Comparison of ENCODE assay signal across 17 mouse cellular contexts in the genomic region with DNA sequence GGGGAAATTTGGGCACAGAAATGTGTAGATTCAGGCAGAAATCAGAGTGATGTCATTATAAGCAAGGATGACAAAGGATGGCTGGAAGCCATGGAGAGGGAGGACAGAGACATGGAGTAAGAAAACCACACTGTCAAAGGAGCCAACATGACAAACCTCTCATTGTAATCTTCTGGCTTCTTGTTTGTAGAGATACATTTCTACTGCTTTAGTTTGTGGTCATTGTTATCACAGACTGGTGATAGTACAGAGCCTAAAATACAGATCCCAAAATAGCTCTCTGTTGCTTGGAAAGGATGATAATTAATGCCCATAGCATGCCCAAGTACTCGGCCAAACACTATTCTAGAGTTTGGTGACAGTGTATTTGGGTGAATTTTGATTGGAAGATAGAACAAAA. TPM values are rescaled to one million over a fixed set of nuclear protein-coding genes. Genes with fewer than 3 reads are reported as not detected.
"Had no signal": no experiment of that assay in that cellular context is flagged by ENCODE, and none has a peak within 500 bp of the region (broad histone marks: within the 10 kb centered on the region; RNA-seq: fewer than 3 reads in every experiment).

No protein-coding gene starts in this region.

- H3K4me2 ChIP-seq: limb, embryonic 13.5 days; liver, embryonic 15.5 days; lung, embryonic 14.5 days; neural tube, embryonic 15.5 days had no signal

- H3K4me1 ChIP-seq: limb, embryonic 13.5 days; midbrain, embryonic 10.5 days had no signal

- H3K9ac ChIP-seq: limb, embryonic 13.5 days; liver, embryonic 15.5 days; lung, embryonic 14.5 days; neural tube, embryonic 15.5 days had no signal

- H3K36me3 ChIP-seq: limb, embryonic 13.5 days; liver, embryonic 15.5 days; midbrain, embryonic 10.5 days; neural tube, embryonic 15.5 days had no signal

- H3K27ac ChIP-seq: kidney, postnatal 0 days; limb, embryonic 13.5 days; liver, embryonic 15.5 days; midbrain, embryonic 10.5 days; neural tube, embryonic 15.5 days; stomach, postnatal 0 days had no signal

- H3K27me3 ChIP-seq: limb, embryonic 13.5 days; neural tube, embryonic 15.5 days had no signal

- H3K4me3 ChIP-seq: limb, embryonic 13.5 days; liver, embryonic 15.5 days; midbrain, embryonic 10.5 days; myocyte; neural tube, embryonic 15.5 days had no signal

- DNase-seq: kidney, adult 9 months; kidney, postnatal 36 days; left cerebral cortex, postnatal 4 days; lung, embryonic 14.5 days; lung, postnatal 10 days; midbrain, embryonic 14.5 days had no signal

- H3K9me3 ChIP-seq: limb, embryonic 13.5 days; liver, embryonic 15.5 days; midbrain, embryonic 10.5 days; neural tube, embryonic 15.5 days had no signal

RNA-seq across cellular contexts. Expression of gene Lcp1, which starts 39.6 kb away (rescaled TPM):
- polyA plus RNA-seq: myocyte had no signal

RNA-seq across cellular contexts. Expression of gene Lrrc63, which starts 39.9 kb away (rescaled TPM):
- total RNA-seq: layer of hippocampus, adult 18-20 months; layer of hippocampus, postnatal 14 days; left cerebral cortex, adult 18-20 months; left cerebral cortex, postnatal 10 days; left cerebral cortex, postnatal 4 days had no signal
- polyA plus RNA-seq: kidney, postnatal 0 days; limb, embryonic 13.5 days; liver, embryonic 15.5 days; midbrain, embryonic 14.5 days; myocyte; neural tube, embryonic 15.5 days; stomach, postnatal 0 days had no signal
